Mouse (Mus musculus) stomach, postnatal 0 days (tissue): ENCODE measurements around the gene Pfas.
"Not testable (repeated sequence)": the region's sequence is repeated elsewhere in the genome, so short reads cannot be mapped to it uniquely, and the experiment has no call there.

Experiments
- CTCF ChIP-seq: IDR thresholded peaks from 2 replicates; pipeline ENCODE4 v1.5.1; 2016; ENCODE audit warnings: antibody characterized with exemption, low read depth, mild to moderate bottlenecking, moderate library complexity
- EP300 ChIP-seq: optimal IDR thresholded peaks from 2 replicates; pipeline ENCODE3; 2016; ENCODE audit warnings: antibody characterized with exemption

- not testable (repeated sequence) for TF ChIP-seq CTCF, EP300
Measured at GRCm38 (mm10) chr11:68973250-68974058, 34.8 kb downstream of the Pfas start.
